Mouse (Mus musculus) bone marrow, adult 2 months (tissue): ENCODE results near the gene N4bp3. TPM values are rescaled to one million over a fixed set of nuclear protein-coding genes. Genes with fewer than 3 reads are reported as not detected.
"Not testable (repeated sequence)": the region's sequence is repeated elsewhere in the genome, so short reads cannot be mapped to it uniquely, and the experiment has no call there.

Experiments
- H3K27ac ChIP-seq: fragments of 200-500 bp; 2 replicates; pipeline ENCODE4 v1.5.1; 2012; ENCODE audit warnings: low read depth, mild to moderate bottlenecking, control low read depth, inconsistent platforms, low read length; ENCODE audit not compliant: control insufficient read depth, poor library complexity, insufficient read depth
- H3K4me1 ChIP-seq: fragments of 200-500 bp; 2 replicates; pipeline ENCODE4 v1.6.1; 2011; ENCODE audit warnings: low read length; ENCODE audit not compliant: control insufficient read depth, insufficient read depth
- H3K4me3 ChIP-seq: fragments of 200-500 bp; replicated peaks from 2 replicates; pipeline ENCODE3; 2011; ENCODE audit warnings: mild to moderate bottlenecking, low read depth, low read length, control low read depth; ENCODE audit not compliant: control insufficient read depth
- CTCF ChIP-seq: fragments of 200-500 bp; IDR thresholded peaks from 2 replicates; pipeline ENCODE4 v1.5.1; 2011; ENCODE audit warnings: low read length, control low read depth; ENCODE audit not compliant: control insufficient read depth, insufficient read depth
- POLR2A ChIP-seq: fragments of 200-500 bp; IDR thresholded peaks from 2 replicates; pipeline ENCODE4 v1.6.1; 2011; ENCODE audit warnings: low read depth, mild to moderate bottlenecking, control low read depth, low read length, borderline replicate concordance; ENCODE audit not compliant: control insufficient read depth
- whole genome bisulfite sequencing: fragments of 180-500 bp; shearing (Covaris S2); methylation state at CpG from one replicate; pipeline ENCODE4 v1.1.7; 2018; 5-methylcytosine and 5-hydroxymethylcytosine counted together
- polyA plus RNA-seq: library from polyadenylated mRNA; stranded (reverse); fragments of >200 nt; gene quantifications from 2 replicates; pipeline ENCODE4 v1.2.4, GENCODE M21; 2011; ENCODE audit warnings: low replicate concordance; ENCODE audit not compliant: missing spikeins, insufficient read depth, insufficient read length

N4bp3 gene
- polyA plus RNA-seq, 1 experiment, result 5.7 TPM

DNA sequence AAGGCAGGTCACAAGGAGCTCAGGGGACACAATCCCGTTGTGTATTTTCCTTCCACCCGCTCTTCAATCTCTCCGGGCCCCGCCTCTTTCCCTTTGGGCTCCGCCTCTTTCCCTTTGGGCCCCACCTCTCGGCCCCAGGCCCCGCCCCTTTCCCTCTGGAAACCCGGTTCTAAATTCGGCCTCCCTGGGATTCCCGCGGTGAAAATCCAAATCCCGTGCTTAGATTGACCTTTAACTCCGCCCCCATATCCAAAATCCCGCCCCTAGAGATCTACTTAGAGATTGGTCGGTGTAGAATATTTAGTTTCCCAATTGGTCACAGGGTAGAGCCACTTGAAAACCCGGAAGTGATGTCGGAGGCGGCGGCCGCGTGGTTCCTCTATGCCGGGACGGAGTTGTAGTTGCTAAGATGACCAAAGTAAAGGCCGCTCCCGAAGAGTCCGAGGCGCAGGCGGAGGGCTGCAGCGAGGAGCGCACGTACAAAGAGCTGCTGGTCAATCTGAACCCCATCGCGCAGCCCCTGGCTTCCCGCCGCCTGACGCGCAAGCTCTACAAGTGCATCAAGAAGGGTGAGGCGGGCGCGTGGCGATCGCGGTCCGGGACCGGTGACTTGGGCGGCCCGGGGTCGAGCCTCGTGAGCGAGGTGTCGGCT is 31.1 kb downstream of the N4bp3 start, which contains the start of gene Nhp2:
Gene Nhp2 (plus strand): TSS at position 327 of the 652 bp plus-strand sequence.
- WGBS, result under 1% methylated on average over 51 of the region's 51 CpGs
- Histone ChIP-seq H3K27ac (peak within 1 kb of the TSS; percentile 64), H3K4me1 (peaks cover 4% of the 10 kb centered on the region), H3K4me3 (peak within 1 kb of the TSS; percentile 93)
- TF ChIP-seq CTCF (no peak), POLR2A (no peak; the same call in 1 of the 2 replicates)

DNA sequence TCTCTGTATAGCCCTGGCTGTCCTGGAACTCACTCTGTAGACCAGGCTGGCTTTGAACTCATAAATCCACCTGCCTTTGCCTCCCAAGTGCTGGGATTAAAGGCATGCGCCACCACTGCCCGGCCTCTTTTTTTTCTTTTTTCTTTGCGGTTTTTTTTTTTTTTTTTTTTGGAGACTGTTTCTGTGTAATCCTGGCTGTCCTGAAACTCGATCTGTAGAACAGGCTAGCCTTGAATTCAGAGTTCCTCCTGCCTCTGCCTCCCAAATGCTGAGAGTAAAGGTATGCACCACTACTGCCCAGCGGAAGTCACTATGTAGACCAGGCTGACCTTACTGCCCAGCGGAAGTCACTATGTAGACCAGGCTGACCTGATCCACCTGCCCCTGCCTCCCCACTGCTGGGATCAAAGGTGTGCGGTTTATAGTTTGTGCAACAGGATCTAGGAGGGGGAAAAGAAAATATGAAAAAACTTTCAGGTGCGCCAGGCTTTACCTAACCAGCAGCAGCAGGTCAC is 31.7 kb downstream of the N4bp3 start:
- WGBS, result 23% methylated on average over 8 of the region's 8 CpGs

GRCm38 (mm10) chr11:51617693-51618092 is 32.9 kb downstream of the N4bp3 start:
- TF ChIP-seq CTCF (peak; percentile 76), POLR2A (no peak)
- Histone ChIP-seq H3K4me3 (no peak overlapping the region), H3K27ac (no peak overlapping the region), H3K4me1 (peaks cover 4% of the 10 kb centered on the region)
- under 1% methylated on average over 4 of the region's 4 CpGs for WGBS

More for the DNA sequence above, 31.7 kb downstream of the N4bp3 start:
- H3K27ac ChIP-seq, result peak overlapping the region; percentile 8; the same call in 1 of the 2 replicates
- H3K4me3 ChIP-seq, result peak overlapping the region; percentile 66
- peaks cover 4% of the 10 kb centered on the region for H3K4me1 ChIP-seq
- no peak for TF ChIP-seq CTCF
- TF ChIP-seq POLR2A, result no peak

GRCm38 (mm10) chr11:51616113-51616512 is 34.5 kb downstream of the N4bp3 start:
- 85% methylated on average over 7 of the region's 7 CpGs for WGBS
- not testable (repeated sequence) for H3K27ac ChIP-seq, H3K4me3 ChIP-seq, H3K4me1 ChIP-seq

- Histone ChIP-seq H3K4me1 (peaks cover 4% of the 10 kb centered on the region), H3K4me3 (peak overlapping the region; percentile 85), H3K27ac (peak overlapping the region; percentile 86)
- TF ChIP-seq CTCF, result no peak
- peak; percentile 92 for TF ChIP-seq POLR2A
- WGBS, result under 1% methylated on average over 14 of the region's 14 CpGs
Measured at GRCm38 (mm10) chr11:51615601-51616000, 35.0 kb downstream of the N4bp3 start.

DNA sequence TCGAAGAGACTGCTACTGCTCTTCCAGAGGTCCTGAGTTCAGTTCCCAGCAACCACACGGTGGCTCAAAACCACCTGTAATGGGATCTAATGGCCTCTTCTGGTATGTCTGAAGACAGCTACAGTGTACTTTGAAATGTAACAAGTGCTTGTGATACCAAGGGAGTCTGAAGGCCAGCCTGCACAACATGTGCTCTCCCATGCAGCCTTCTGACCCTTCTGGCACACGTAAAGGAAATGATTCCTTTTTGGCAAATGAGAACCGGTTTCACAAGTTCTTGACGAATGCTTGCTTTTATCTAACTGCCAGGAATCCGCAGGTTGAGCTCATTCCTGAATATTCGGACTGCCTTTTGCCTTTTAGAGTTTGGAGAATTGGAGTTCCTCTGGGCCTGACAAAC is 35.5 kb downstream of the N4bp3 start:
- no peak for TF ChIP-seq CTCF
- no peak for TF ChIP-seq POLR2A
- peaks cover 4% of the 10 kb centered on the region for H3K4me1 ChIP-seq
- H3K27ac ChIP-seq, result peak overlapping the region; percentile 86; the same call in 1 of the 2 replicates
- H3K4me3 ChIP-seq, result peak overlapping the region; percentile 31
- WGBS, result 19% methylated on average over 7 of the region's 7 CpGs

GRCm38 (mm10) chr11:51614256-51614655 is 36.4 kb downstream of the N4bp3 start:
- 84% methylated on average over 8 of the region's 8 CpGs for WGBS
- TF ChIP-seq CTCF, result no peak
- no peak for TF ChIP-seq POLR2A
- peaks cover 4% of the 10 kb centered on the region for H3K4me1 ChIP-seq
- no peak overlapping the region for H3K4me3 ChIP-seq
- H3K27ac ChIP-seq, result no peak overlapping the region

- not testable (repeated sequence) for H3K4me1 ChIP-seq, H3K27ac ChIP-seq, H3K4me3 ChIP-seq
- 61% methylated on average over 5 of the region's 5 CpGs for WGBS
Measured at GRCm38 (mm10) chr11:51609940-51610339, 40.7 kb downstream of the N4bp3 start.
